Mouse (Mus musculus): Measurements from ENCODE around the gene Ugt1a10. TPM values are rescaled to one million over a fixed set of nuclear protein-coding genes. Genes with fewer than 3 reads are reported as not detected.

Gene Ugt1a10
- not detected in 4 replicates for total RNA-seq (2023; ENCODE audit: inconsistent age)

DNA sequence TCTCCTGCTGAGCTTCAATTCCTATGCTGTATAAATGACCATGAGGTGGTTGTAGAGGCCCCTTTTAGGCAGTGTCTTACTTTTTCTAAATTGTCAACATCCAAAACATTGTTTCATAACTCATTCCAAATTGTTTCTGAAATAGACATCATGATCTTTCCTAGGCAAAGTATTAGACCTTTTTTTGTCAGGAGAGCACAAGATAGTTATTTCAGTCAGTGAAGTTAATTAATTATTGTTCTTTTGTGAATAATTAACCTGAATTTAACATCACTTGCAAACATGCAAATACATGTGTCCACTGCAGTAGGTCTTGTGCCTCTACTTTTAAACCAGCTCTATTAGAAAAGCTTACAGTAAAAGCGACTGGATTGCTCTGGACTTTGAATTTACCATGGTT, at the start of gene Ugt1a10:
Gene Ugt1a10 (plus strand): TSS at position 301 of the 400 bp plus-strand sequence.

DNA sequence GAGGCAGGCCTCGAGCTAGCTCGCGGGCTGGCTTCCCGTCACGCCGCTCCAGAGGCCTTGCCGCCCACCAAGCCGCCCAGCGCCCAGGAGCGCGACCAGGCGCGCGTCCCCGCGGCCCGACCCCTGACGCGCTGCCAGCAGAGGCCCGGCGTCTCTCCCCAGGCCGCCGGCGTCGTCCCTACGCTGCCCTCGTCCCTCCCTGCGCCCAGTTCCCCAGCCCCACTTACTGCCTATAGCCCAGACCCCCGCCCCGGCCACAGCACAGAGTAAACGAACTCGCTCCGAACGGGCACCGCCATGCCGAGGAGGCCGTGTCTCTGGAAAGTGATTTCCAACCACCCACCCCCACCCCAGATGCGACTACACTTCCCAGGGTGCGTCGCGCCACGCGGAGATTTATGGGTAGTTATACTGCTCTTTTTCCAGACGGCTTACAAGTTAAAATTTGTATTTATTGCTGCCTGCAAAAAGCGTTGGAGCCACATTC, 46.9 kb upstream of the Ugt1a10 start, which contains the start of gene Usp40:
Gene Usp40 (minus strand): TSS at position 341 of the 487 bp plus-strand sequence.

DNA sequence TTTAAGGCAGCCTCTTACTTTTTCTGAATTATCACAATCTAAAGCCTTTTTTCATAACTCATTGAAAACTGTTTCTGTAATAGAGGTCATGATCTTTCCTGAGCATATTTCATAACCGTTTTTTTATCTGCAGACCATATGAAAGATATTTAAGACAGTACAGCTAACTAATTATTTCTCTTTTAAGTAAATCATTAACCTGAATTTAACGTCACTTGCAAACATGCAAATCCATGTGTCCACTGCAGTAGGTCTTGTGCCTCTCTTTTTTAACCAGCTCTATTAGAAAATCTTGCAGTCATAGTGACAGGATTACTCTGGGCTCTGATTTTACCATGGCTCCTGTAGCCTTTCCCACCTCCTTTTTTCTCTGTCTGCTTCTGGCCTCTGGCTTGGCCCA, 15.3 kb downstream of the Ugt1a10 start, which contains the start of gene Ugt1a9:
Gene Ugt1a9 (plus strand): TSS at position 306 of the 400 bp plus-strand sequence.

DNA sequence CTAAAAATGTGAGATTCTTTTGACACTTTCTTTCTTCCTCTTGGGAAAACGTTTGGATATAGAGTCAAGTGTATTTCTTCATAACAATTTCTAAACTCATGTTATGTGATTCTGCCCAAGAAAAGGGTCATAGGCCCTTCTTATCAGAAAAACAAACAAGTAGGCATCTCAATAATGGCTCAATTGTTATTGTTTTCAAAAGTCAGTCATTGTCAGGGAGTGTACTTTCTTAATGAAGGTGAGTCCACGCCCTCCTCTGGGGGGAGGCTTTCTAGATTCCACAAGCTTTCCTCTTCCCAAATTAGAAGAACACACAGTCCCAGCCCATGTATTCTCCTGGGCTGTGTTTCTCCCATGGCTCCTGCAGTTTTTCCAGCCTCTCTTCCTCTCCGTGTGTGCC, 32.3 kb downstream of the Ugt1a10 start, which contains the start of gene Ugt1a8:
Gene Ugt1a8 (plus strand): TSS at position 301 of the 400 bp plus-strand sequence.

DNA sequence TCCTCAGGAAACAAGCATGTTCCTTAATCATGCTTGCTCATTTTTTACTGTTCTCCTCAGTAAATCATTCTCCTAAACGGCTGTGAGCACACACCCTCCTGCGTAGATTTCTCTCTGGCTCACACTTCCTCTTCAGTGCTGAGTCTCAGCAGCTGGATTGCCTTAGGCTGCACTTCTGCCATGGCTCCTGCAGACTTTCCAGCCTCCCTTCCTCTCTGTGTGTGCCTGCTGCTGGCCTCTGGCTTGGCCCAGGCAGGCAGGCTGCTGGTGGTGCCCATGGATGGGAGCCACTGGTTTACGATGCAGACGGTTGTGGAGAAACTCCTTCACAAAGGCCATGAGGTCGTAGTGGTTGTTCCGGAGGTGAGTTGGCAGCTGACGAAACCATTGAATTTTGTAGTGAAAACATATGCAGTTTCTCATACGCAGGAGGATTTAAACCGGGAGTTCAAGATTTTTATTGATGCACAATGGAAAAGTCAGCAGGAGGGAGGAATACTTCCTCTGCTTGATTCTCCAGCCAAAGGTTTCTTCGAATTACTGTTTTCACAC, 39.8 kb downstream of the Ugt1a10 start, which contains the start of gene Ugt1a7c:
Gene Ugt1a7c (plus strand): TSS at position 122 of the 552 bp plus-strand sequence.

DNA sequence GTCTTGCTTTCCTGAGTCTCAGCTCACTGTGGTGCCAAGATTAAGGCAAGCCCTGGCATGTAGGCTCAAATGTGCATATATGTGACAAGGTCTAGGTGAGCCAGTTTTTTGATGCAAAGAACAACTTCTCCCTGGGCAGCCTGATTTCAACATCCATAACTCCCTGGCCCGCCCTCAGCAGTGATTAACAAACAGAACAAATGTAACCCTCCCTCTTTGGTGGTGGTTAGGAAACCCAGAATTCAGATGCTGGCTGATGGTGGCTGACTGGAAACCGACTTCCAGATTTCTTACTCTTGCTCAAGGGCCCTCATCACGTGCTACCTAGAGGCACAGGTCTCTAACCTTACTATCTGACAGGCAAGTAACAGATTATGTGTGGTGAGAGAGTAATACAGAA, 47.8 kb downstream of the Ugt1a10 start, which contains the start of gene Ugt1a6b:
Gene Ugt1a6b (plus strand): TSS at position 234 of the 400 bp plus-strand sequence.

DNA sequence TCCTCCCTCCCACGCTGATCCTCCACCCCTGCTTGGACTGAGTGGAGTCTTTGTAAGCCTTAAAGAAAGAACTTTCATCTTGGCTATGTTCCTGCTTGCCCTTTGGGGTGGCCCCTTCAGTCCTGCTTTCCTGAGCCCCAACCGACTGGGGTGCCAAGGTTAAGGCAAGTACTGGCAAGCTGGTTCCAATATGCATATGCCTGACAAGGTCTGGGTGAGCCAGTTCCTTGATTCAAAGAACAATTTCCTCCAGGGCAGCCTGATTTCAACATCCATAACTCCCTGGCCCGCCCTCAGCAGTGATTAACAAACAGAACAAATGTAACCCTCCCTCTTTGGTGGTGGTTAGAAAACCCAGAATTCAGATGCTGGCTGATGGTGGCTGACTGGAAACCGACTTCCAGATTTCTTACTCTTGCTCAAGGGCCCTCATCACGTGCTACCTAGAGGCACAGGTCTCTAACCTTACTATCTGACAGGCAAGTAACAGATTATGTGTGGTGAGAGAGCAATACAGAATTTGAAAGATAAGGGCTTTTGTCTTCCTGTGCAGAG, 79.3 kb downstream of the Ugt1a10 start, which contains the start of gene Ugt1a6a:
Gene Ugt1a6a (plus strand): TSS at position 353 of the 555 bp plus-strand sequence.

DNA sequence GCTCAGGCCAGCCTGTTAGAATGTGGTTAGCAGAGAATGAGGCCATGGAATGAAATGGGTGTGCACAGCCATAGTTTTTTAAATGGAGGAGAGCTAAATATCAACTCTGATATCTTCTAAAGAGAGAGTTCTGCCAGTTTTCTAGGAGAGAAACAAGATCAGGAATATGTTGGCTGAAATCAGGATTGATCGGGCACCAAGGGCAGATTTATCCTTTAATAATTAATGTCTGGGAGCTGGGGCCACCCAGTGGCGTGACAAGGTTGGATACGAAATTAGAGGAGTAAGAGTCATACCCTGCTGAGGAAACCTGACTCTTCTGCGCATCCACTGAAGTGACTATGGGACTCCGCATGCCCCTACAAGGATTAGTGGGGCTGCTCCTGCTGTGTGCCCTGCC, 110.5 kb downstream of the Ugt1a10 start, which contains the start of gene Ugt1a5:
Gene Ugt1a5 (plus strand): TSS at position 302 of the 400 bp plus-strand sequence.

DNA sequence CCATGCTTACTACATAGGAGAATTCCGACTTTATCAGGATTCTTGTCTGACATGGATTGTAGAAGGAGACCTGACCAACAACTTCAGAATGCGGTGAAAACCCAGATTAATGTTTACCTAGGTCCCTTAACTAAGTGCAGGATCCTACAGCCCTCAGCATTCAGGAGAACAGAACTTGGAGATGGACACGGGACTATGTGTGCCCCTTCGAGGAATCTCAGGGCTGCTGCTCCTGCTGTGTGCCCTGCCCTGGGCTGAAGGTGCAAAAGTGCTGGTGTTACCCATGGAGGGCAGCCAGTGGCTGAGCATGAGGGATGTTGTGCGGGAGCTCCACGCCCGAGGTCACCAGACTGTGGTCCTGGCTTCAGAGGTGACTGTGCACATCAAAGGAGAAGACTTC, 145.3 kb downstream of the Ugt1a10 start, which contains the start of gene Ugt1a2:
Gene Ugt1a2 (plus strand): TSS at position 146 of the 400 bp plus-strand sequence.

DNA sequence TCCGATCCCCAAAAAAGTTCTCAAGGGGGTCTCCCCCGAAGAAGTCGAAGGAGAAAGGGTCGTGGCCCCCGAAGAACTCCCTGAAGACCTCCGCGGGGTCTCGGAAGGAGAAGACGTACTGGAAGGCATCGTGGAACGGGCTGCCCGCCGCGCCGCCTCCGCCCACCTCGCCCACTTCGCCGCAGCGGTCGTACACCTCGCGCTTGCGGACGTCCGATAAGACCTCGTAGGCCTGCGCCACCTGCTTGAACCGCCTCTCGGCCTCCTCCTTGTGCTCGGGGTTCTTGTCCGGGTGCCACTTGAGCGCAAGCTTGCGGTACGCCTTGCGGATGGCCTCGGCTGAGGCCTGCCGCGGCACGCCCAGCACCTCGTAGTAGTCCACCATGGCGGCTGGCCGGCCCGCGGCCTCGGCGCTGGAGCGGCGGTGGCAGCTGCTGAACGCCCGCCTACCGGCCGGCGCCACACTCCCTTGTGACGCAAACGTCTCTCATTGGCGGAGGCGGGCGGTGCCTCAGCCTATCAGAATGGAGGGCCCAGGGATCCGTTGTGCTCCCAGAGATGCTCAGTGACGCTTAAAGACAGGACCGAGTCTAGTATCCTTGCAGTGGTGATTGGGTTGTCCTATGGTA, 150.2 kb downstream of the Ugt1a10 start, which contains the start of gene Dnajb3:
Gene Dnajb3 (minus strand): TSS at position 489 of the 629 bp plus-strand sequence.

DNA sequence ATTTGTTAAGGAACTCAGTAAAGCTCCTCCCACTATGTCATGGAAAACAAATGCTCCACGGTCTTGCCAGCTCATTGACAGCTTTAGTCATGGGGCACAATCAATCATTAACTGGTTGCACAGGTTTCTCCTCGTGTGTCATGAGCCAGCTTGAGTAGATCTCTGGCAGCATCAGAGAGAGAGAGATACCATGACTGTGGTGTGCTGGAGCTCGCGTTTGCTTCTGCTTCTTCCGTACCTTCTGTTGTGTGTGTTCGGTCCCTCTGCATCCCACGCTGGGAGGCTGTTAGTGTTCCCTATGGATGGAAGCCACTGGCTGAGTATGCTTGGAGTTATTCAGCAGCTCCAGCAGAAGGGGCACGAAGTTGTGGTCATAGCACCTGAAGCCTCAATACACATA, 156.6 kb downstream of the Ugt1a10 start, which contains the start of gene Ugt1a1:
Gene Ugt1a1 (plus strand): TSS at position 148 of the 400 bp plus-strand sequence.

DNA sequence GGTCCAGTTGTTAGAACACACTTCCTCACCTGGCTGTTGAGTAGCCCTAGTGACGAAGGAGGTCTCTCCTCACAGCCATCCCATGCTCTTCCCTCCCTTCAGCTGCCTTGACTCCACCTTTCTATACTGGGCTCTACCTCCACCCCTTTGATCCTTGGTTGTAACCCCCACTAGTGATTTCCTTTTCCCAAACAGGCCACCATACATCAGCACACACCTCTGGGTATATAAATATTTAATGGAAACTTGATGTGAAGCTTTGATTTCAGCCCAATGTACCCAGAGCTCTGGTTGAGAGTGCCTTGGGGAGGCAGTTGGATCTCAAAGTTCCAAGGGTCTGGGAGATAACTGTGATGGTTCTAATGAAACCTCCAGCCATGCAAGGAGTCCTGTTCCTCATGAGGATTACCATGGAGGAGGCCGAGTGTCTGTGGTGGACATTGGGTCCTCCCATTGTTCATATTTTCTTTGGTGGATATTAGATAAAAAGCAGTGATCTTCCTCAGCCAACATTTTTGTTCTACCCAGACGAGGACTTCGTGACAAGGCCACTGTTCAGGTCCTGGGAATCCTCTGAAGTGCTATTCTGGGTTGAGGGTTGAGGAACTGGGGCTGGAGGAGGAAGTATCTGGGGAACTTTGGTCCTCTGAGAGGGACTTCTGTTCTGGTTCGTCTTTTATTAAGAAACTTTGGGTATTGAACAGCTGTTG, 171.6 kb downstream of the Ugt1a10 start, which contains the start of gene Mroh2a:
Gene Mroh2a (plus strand): TSS at position 317 of the 710 bp plus-strand sequence.

Other genes with a start within 250 kb of the Ugt1a10 start
- 479 to 529 TPM (median 498 TPM) in 4 replicates for gene Dgkd, start 202.1 kb upstream of the Ugt1a10 start, total RNA-seq (2023; ENCODE audit: inconsistent age)
- 16.8 to 20.3 TPM (median 20.2 TPM) in 4 replicates for gene Usp40, start 46.8 kb upstream of the Ugt1a10 start, total RNA-seq (2023; ENCODE audit: inconsistent age)
- not detected in 4 replicates for gene Ugt1a9, start 15.4 kb downstream of the Ugt1a10 start, total RNA-seq (2023; ENCODE audit: inconsistent age)
- gene Ugt1a8, start 32.4 kb downstream of the Ugt1a10 start, total RNA-seq (2023; ENCODE audit: inconsistent age): not detected in 4 replicates
- gene Ugt1a7c, start 39.7 kb downstream of the Ugt1a10 start, total RNA-seq (2023; ENCODE audit: inconsistent age): 0.27 to 0.39 TPM in 2 of 4 replicates, not detected in the others
- 0.26 TPM in 1 of 4 replicates, not detected in the others for gene Ugt1a6b, start 47.9 kb downstream of the Ugt1a10 start, total RNA-seq (2023; ENCODE audit: inconsistent age)
- gene Ugt1a6a, start 79.4 kb downstream of the Ugt1a10 start, total RNA-seq (2023; ENCODE audit: inconsistent age): not detected in 4 replicates
- not detected in 4 replicates for gene Ugt1a5, start 110.6 kb downstream of the Ugt1a10 start, total RNA-seq (2023; ENCODE audit: inconsistent age)
- not detected in 4 replicates for gene Ugt1a2, start 145.2 kb downstream of the Ugt1a10 start, total RNA-seq (2023; ENCODE audit: inconsistent age)
- gene Dnajb3, start 150.4 kb downstream of the Ugt1a10 start, total RNA-seq (2023; ENCODE audit: inconsistent age): 0.51 to 0.67 TPM (median 0.54 TPM) in 3 of 4 replicates, not detected in the other
- gene Ugt1a1, start 156.6 kb downstream of the Ugt1a10 start, total RNA-seq (2023; ENCODE audit: inconsistent age): not detected in 4 replicates
- 0.06 to 0.27 TPM (median 0.06 TPM) in 3 of 4 replicates, not detected in the other for gene Mroh2a, start 171.6 kb downstream of the Ugt1a10 start, total RNA-seq (2023; ENCODE audit: inconsistent age)
- 74.5 to 81.5 TPM (median 77.4 TPM) in 4 replicates for gene Hjurp, start 222.2 kb downstream of the Ugt1a10 start, total RNA-seq (2023; ENCODE audit: inconsistent age)
- not detected in 4 replicates for gene Trpm8, start 222.3 kb downstream of the Ugt1a10 start, total RNA-seq (2023; ENCODE audit: inconsistent age)

Measured in B cell, adult (primary cell).